Mouse (Mus musculus) lung, postnatal 0 days (tissue): ENCODE measurements around the gene Mpst.

Experiments used
- CTCF ChIP-seq: IDR thresholded peaks from 2 replicates; pipeline ENCODE4 v1.5.1; 2016; ENCODE audit warnings: antibody characterized with exemption, mild to moderate bottlenecking
- EP300 ChIP-seq: IDR thresholded peaks from 2 replicates; pipeline ENCODE4 v1.6.1; 2016; ENCODE audit warnings: antibody characterized with exemption, mild to moderate bottlenecking, control low read depth

GRCm38 (mm10) chr15:78429871-78430622 is 23.8 kb downstream of the Mpst start:
- no peak for TF ChIP-seq CTCF
- TF ChIP-seq EP300, result no peak
